Mouse (Mus musculus): Measurements from ENCODE around the gene Pdgfc.

Pdgfc gene

GRCm38 (mm10) chr3:81036151-81036553 lies at the start of gene Pdgfc:
Pdgfc (plus strand) TSS chr3:81036416.
- no peak for DNase-seq (ENCODE audit: low read depth, low spot score)

GRCm38 (mm10) chr3:81009245-81009644 lies 27.0 kb upstream of the Pdgfc start:
- DNase-seq (ENCODE audit: low read depth, low spot score) = no peak

- no peak for DNase-seq (ENCODE audit: low read depth, low spot score)
These were observed 26.3 kb upstream of the Pdgfc start for GRCm38 (mm10) chr3:81009899-81010298.

GRCm38 (mm10) chr3:81017385-81018051 lies 18.7 kb upstream of the Pdgfc start:
- DNase-seq (ENCODE audit: low read depth, low spot score) = no peak

GRCm38 (mm10) chr3:81020064-81020463 lies 16.2 kb upstream of the Pdgfc start:
- DNase-seq (ENCODE audit: low read depth, low spot score) = no peak

GRCm38 (mm10) chr3:81021783-81022182 lies 14.4 kb upstream of the Pdgfc start:
- DNase-seq (ENCODE audit: low read depth, low spot score) = no peak

GRCm38 (mm10) chr3:81022266-81022665 lies 13.9 kb upstream of the Pdgfc start:
- no peak for DNase-seq (ENCODE audit: low read depth, low spot score)

GRCm38 (mm10) chr3:81022845-81023244 lies 13.4 kb upstream of the Pdgfc start:
- DNase-seq (ENCODE audit: low read depth, low spot score) = no peak

GRCm38 (mm10) chr3:81023568-81023967 lies 12.6 kb upstream of the Pdgfc start:
- no peak for DNase-seq (ENCODE audit: low read depth, low spot score)

- no peak for DNase-seq (ENCODE audit: low read depth, low spot score)
These were observed 10.5 kb upstream of the Pdgfc start for GRCm38 (mm10) chr3:81025568-81026213.

- no peak for DNase-seq (ENCODE audit: low read depth, low spot score)
These were observed 7.9 kb upstream of the Pdgfc start for GRCm38 (mm10) chr3:81028361-81028760.

- no peak for DNase-seq (ENCODE audit: low read depth, low spot score)
These were observed 6.9 kb upstream of the Pdgfc start for GRCm38 (mm10) chr3:81029321-81029720.

GRCm38 (mm10) chr3:81029909-81030308 lies 6.3 kb upstream of the Pdgfc start:
- DNase-seq (ENCODE audit: low read depth, low spot score) = no peak

- no peak for DNase-seq (ENCODE audit: low read depth, low spot score)
These were observed 5.9 kb upstream of the Pdgfc start for GRCm38 (mm10) chr3:81030311-81030710.

- no peak for DNase-seq (ENCODE audit: low read depth, low spot score)
These were observed 4.2 kb upstream of the Pdgfc start for GRCm38 (mm10) chr3:81032014-81032413.

GRCm38 (mm10) chr3:81034336-81035102 lies 1.7 kb upstream of the Pdgfc start:
- DNase-seq (ENCODE audit: low read depth, low spot score) = no peak

- DNase-seq (ENCODE audit: low read depth, low spot score) = no peak
These were observed 517 bp downstream of the Pdgfc start for GRCm38 (mm10) chr3:81036554-81037311.

- no peak for DNase-seq (ENCODE audit: low read depth, low spot score)
These were observed 1.2 kb downstream of the Pdgfc start for GRCm38 (mm10) chr3:81037312-81037859.

- DNase-seq (ENCODE audit: low read depth, low spot score) = no peak
These were observed 3.0 kb downstream of the Pdgfc start for GRCm38 (mm10) chr3:81039131-81039653.

GRCm38 (mm10) chr3:81044653-81045343 lies 8.6 kb downstream of the Pdgfc start:
- no peak for DNase-seq (ENCODE audit: low read depth, low spot score)
